ENCODE assay signal across 9 mouse cellular contexts in the genomic region with DNA sequence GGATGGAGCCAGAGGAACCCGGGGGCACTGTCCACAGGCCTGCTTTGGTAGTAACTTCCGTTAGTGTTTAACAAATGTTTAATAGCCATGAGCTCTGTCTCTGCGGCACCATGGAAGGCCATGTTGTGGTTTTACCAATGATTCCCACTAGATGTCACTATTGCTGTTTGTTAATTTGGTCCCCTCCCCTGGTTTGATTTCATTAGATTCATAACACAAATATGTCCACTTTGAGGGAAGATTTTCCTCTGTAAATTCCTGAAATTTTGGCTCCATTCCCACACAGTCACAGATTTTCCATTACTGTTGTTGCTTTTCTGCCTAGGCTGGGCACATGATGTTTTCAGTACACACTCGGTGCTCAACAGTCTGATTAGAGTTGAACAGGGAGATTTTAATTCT. TPM values are rescaled to one million over a fixed set of nuclear protein-coding genes. Genes with fewer than 3 reads are reported as not detected.
A peak's percentile ranks its signal among the peaks of the same experiment; 100 is the strongest.
DNase-seq lines count a peak whose midpoint lies in the region; ATAC-seq and TF ChIP-seq lines count a peak whose summit lies in the region.
"Had no signal": no experiment of that assay in that cellular context is flagged by ENCODE, and none has a peak within 500 bp of the region (broad histone marks: within the 10 kb centered on the region; RNA-seq: fewer than 3 reads in every experiment).

No protein-coding gene starts in this region.

- no peak overlapping the region for H3K9ac ChIP-seq in CH12.LX (ENCODE audit: insufficient read depth, low read depth)
- H3K9ac ChIP-seq in hindbrain, embryonic 15.5 days = no peak overlapping the region
- H3K9ac ChIP-seq: limb, embryonic 15.5 days had no signal

- H3K4me1 ChIP-seq in CH12.LX (ENCODE audit: control insufficient read depth in 1 of 2, insufficient read depth in 2 of 2) = no peaks in the 10 kb centered on the region
- no peaks in the 10 kb centered on the region for H3K4me1 ChIP-seq in hindbrain, embryonic 15.5 days (replicated peaks)
- H3K4me1 ChIP-seq: limb, embryonic 15.5 days had no signal

- H3K4me3 ChIP-seq in gastrocnemius, adult 2 months = no peak overlapping the region
- H3K4me3 ChIP-seq in CH12.LX (replicated peaks in 1 of 3; ENCODE audit: low read depth in 2 of 3, low read length in 2 of 3, poor library complexity in 1 of 3) = no peak overlapping the region
- no peak overlapping the region for H3K4me3 ChIP-seq in hindbrain, embryonic 15.5 days
- H3K4me3 ChIP-seq: limb, embryonic 15.5 days had no signal

- TF ChIP-seq POLR2A in CH12.LX (IDR thresholded peaks at IDR 0.05; ENCODE audit: low read depth, low read length) = no peak

- peak overlapping the region; percentile 40 for H3K27ac ChIP-seq in gastrocnemius, adult 2 months
- no peak overlapping the region for H3K27ac ChIP-seq in CH12.LX (ENCODE audit: insufficient read depth, low read depth)
- H3K27ac ChIP-seq in hindbrain, embryonic 15.5 days (replicated peaks) = no peak overlapping the region
- H3K27ac ChIP-seq: limb, embryonic 15.5 days had no signal

- DNase-seq in gastrocnemius, adult 2 months = no peak
- DNase-seq in gastrocnemius, postnatal 36 days = no peak
- DNase-seq in CH12.LX (ENCODE audit: extremely low read depth) = peak; percentile 48
- peak; percentile 11 for DNase-seq in c-Kit-positive CD71-positive TER-119-positive erythroid progenitor cells, embryonic 14.5 days (ENCODE audit: low spot score)
- DNase-seq in lung, postnatal 14 days = peak; percentile 14
- no peak for DNase-seq in testis, postnatal 14 days (ENCODE audit: low spot score)

- peaks cover 2% of the 10 kb centered on the region for H3K9me3 ChIP-seq in CH12.LX (replicated peaks; ENCODE audit: low read length)
- no peaks in the 10 kb centered on the region for H3K9me3 ChIP-seq in hindbrain, embryonic 15.5 days
- H3K9me3 ChIP-seq: limb, embryonic 15.5 days had no signal

- dilution Hi-C loops in CH12.LX (cut with MboI; ENCODE audit: extremely low pct_ligation_motif_present, extremely low pct_unique_long_range_greater_than_20kb, low sequenced_read_pairs) = no loop called here

- H3K4me2 ChIP-seq in CH12.LX (ENCODE audit: insufficient read depth, low read depth, poor library complexity, severe bottlenecking) = peak overlapping the region; percentile 24
- H3K4me2 ChIP-seq in hindbrain, embryonic 15.5 days = no peak overlapping the region
- H3K4me2 ChIP-seq: limb, embryonic 15.5 days had no signal

- 32% methylated on average over 4 of the region's 4 CpGs for WGBS in hindbrain, embryonic 15.5 days

- no peaks in the 10 kb centered on the region for H3K79me2 ChIP-seq in CH12.LX (replicated peaks; ENCODE audit: control insufficient read depth, extremely low read depth, insufficient read depth, poor library complexity, severe bottlenecking)

- peak; percentile 59 for TF ChIP-seq RAD21 in CH12.LX (IDR thresholded peaks at IDR 0.05; ENCODE audit: low read depth, low read length)

- no peaks in the 10 kb centered on the region for H3K36me3 ChIP-seq in CH12.LX (replicated peaks in 1 of 2; ENCODE audit: control insufficient read depth in 1 of 2, insufficient read depth in 1 of 2, low read length in 1 of 2)
- no peaks in the 10 kb centered on the region for H3K36me3 ChIP-seq in hindbrain, embryonic 15.5 days
- H3K36me3 ChIP-seq: limb, embryonic 15.5 days had no signal

- intact Hi-C loops in gastrocnemius, adult 2 months (cut with DNase I) = loop anchor here (10.0 kb wide), 1 partner anchor 584 kb away; the partner anchor contains the start of gene Bmp2
- intact Hi-C loops in gastrocnemius, postnatal 36 days (cut with DNase I) = loop anchor here (10.0 kb wide), 1 partner anchor 144 kb away; no protein-coding TSS in a partner anchor

- peak; percentile 66 for TF ChIP-seq CTCF in gastrocnemius, adult 2 months (IDR thresholded peaks at IDR 0.05)
- peak; percentile 63 to 64 for TF ChIP-seq CTCF in CH12.LX (conservative IDR thresholded peaks at IDR 0.05 in 1 of 2, IDR thresholded peaks at IDR 0.05 in 1 of 2; ENCODE audit: low read depth in 2 of 2, low read length in 2 of 2)

- no peak for TF ChIP-seq EP300 in CH12.LX (IDR thresholded peaks at IDR 0.05; ENCODE audit: low read length)

- peaks cover 35% of the 10 kb centered on the region for H3K27me3 ChIP-seq in CH12.LX (replicated peaks)
- H3K27me3 ChIP-seq in hindbrain, embryonic 15.5 days = no peaks in the 10 kb centered on the region
- H3K27me3 ChIP-seq: limb, embryonic 15.5 days had no signal

- peak; percentile 38; the same call in 1 of the 2 replicates for ATAC-seq in hindbrain, embryonic 15.5 days (ENCODE audit: low FRiP score, low read depth)
- no peak for ATAC-seq in erythroblast, adult 5-6 weeks (replicated peaks; ENCODE audit: low FRiP score, poor library complexity, severe bottlenecking)

- in situ Hi-C loops in CH12.LX (cut with MboI; ENCODE audit: low pct_ligation_motif_present, low pct_unique_long_range_greater_than_20kb, low sequenced_read_pairs) = no loop called here

TF ChIP-seq in CH12.LX, 34 proteins besides CTCF, POLR2A, EP300 and RAD21:
- TF ChIP-seq MEF2A (IDR thresholded peaks at IDR 0.05; ENCODE audit: borderline replicate concordance, low read depth, low read length) (no peak), ZNF384 (IDR thresholded peaks at IDR 0.05; ENCODE audit: low read depth, low read length) (no peak), BHLHE40 (IDR thresholded peaks at IDR 0.05; ENCODE audit: low read depth, low read length) (no peak), SMC3 (IDR thresholded peaks at IDR 0.05; ENCODE audit: low read depth, low read length) (peak; percentile 17; the same call in 1 of the 2 replicates)

RNA-seq across cellular contexts. Expression of gene Fermt1, which starts 25.1 kb away (rescaled TPM):
- total RNA-seq in gastrocnemius, adult 2 months (2021) = not detected
- total RNA-seq in gastrocnemius, postnatal 36 days (2021) = not detected
- total RNA-seq in CH12.LX (2012; rRNA removed) = not detected in 2 replicates
- not detected in 2 replicates for total RNA-seq in CH12.LX (2014; rRNA removed)
- not detected in 2 replicates for polyA plus RNA-seq in CH12.LX (2012; ENCODE audit: insufficient read length, low read depth)
- 0.04 TPM in 1 of 2 replicates, not detected in the other for polyA plus RNA-seq in hindbrain, embryonic 15.5 days (2015; fragmentation: Nextera tagmentation; extraction: Ambion mirVana)
- total RNA-seq in erythroblast, adult 5-6 weeks (2015; ENCODE audit: low replicate concordance) = not detected in 2 replicates
- not detected in 2 replicates for total RNA-seq in erythroblast, adult 5-6 weeks (2017; ENCODE audit: low replicate concordance)

Comparison
In these comparisons a context has a peak if more than half of its experiments do, and no peak if none do; other contexts are left out.
1. DNase-seq: peak in CH12.LX (single experiment), c-Kit-positive CD71-positive TER-119-positive erythroid progenitor cells, embryonic 14.5 days (single experiment) and lung, postnatal 14 days (single experiment); none in gastrocnemius, adult 2 months (single experiment), gastrocnemius, postnatal 36 days (0 of 2) and testis, postnatal 14 days (single experiment).